Mouse (Mus musculus) neural tube, embryonic 11.5 days (tissue): Measurements from ENCODE around the gene Fut2. TPM values are rescaled to one million over a fixed set of nuclear protein-coding genes. Genes with fewer than 3 reads are reported as not detected.

ENCODE experiments used
- ATAC-seq: fragments of 200-750 bp; cut with Nextera tagmentation; 2 replicates; pipeline ENCODE4 v1.8.0; 2017; ENCODE audit warnings: moderate number of reproducible peaks, mild to moderate bottlenecking, moderate TSS enrichment, moderate library complexity; ENCODE audit not compliant: insufficient read depth, low FRiP score, low TSS enrichment
- DNase-seq: peaks from one replicate; pipeline ENCODE4 v3.0.0-alpha.2; 2015; ENCODE audit warnings: low spot score
- H3K27ac ChIP-seq: fragments of 300-500 bp; sonication (generic); 2 replicates; pipeline ENCODE4 v1.5.1; 2014; ENCODE audit warnings: low read depth, mild to moderate bottlenecking, low read length
- H3K27me3 ChIP-seq: fragments of 300-500 bp; sonication (generic); 2 replicates; pipeline ENCODE4 v1.6.1; 2014; ENCODE audit warnings: mild to moderate bottlenecking, low read length, mixed read lengths; ENCODE audit not compliant: control insufficient read depth, insufficient read depth
- H3K36me3 ChIP-seq: fragments of 300-500 bp; sonication (generic); 2 replicates; pipeline ENCODE4 v1.6.1; 2014; ENCODE audit warnings: mild to moderate bottlenecking, low read length, moderate library complexity, mixed read lengths; ENCODE audit not compliant: control insufficient read depth, insufficient read depth
- H3K4me1 ChIP-seq: fragments of 300-500 bp; sonication (generic); 2 replicates; pipeline ENCODE4 v1.6.1; 2014; ENCODE audit warnings: low read length, mixed read lengths; ENCODE audit not compliant: control insufficient read depth, insufficient read depth
- H3K4me2 ChIP-seq: fragments of 300-500 bp; sonication (generic); 2 replicates; pipeline ENCODE4 v1.6.1; 2014; ENCODE audit warnings: low read depth, mild to moderate bottlenecking, moderate library complexity
- H3K4me3 ChIP-seq: fragments of 300-500 bp; sonication (generic); 2 replicates; pipeline ENCODE4 v1.5.1; 2014; ENCODE audit warnings: low read depth, low read length
- H3K9ac ChIP-seq: fragments of 300-500 bp; sonication (generic); 2 replicates; pipeline ENCODE4 v1.6.1; 2014; ENCODE audit warnings: mild to moderate bottlenecking, low read length
- H3K9me3 ChIP-seq: fragments of 300-500 bp; sonication (generic); 2 replicates; pipeline ENCODE4 v1.6.1; 2016; ENCODE audit warnings: low read length; ENCODE audit not compliant: control insufficient read depth
- WGBS: fragments of 180-500 bp; shearing (Covaris S2); extraction: QIAGEN DNeasy Blood & Tissue Kit; methylation state at CpG from one replicate; pipeline ENCODE4 v1.1.7; 2014; 5-methylcytosine and 5-hydroxymethylcytosine counted together
- polyA plus RNA-seq: library from polyadenylated mRNA; unstranded; fragments of >200 nt; fragmentation: Nextera tagmentation; extraction: Ambion mirVana; gene quantifications from 2 replicates; pipeline ENCODE4 v1.2.1, GENCODE M21; 2014

Fut2 gene
- polyA plus RNA-seq, 1 experiment from 2014 or later = 0.08 TPM

- H3K4me3 ChIP-seq = peak overlapping the region; percentile 46
- peak overlapping the region; percentile 92 for H3K4me2 ChIP-seq
- H3K9me3 ChIP-seq = no peaks in the 10 kb centered on the region
- 0 out of 2 replicates have a peak overlapping the region, but pooled peaks have one; percentile 46 for H3K27ac ChIP-seq
- peak overlapping the region; percentile 81 for H3K9ac ChIP-seq
- WGBS = 2% methylated on average over 104 of the region's 105 CpGs
- ATAC-seq (peak; percentile 75), DNase-seq (peak; percentile 94)
- H3K36me3 ChIP-seq = no peaks in the 10 kb centered on the region
- no peaks in the 10 kb centered on the region; the same call in 1 of the 2 replicates for H3K4me1 ChIP-seq
- peaks cover 12% of the 10 kb centered on the region for H3K27me3 ChIP-seq
Measured at GRCm38 (mm10) chr7:45628364-45629294, 37.6 kb downstream of the Fut2 start.

DNA sequence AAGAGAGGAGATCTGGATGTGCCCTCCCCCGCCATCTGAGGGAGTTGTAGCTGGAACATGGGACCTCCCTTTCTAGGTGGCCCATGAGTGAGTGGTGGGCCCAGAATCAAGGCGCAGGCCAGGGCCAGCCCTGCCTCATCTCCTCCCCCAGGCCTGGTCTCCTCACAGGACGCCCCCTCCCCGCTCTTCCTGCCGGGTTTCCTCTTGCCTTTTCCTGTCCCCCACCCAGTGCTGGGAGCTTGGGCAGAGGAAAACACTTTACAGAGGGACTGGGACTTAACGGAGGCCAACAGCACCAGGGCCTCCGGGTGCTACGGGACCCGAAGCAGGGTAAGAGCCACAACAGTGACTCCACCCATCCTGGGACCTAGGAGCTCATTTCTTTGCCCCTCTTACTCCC is 38.9 kb downstream of the Fut2 start, which contains the start of gene Rasip1:
Gene Rasip1 (plus strand): TSS at position 228 of the 400 bp plus-strand sequence.
- H3K4me3 ChIP-seq = peak within 1 kb of the TSS; percentile 46
- 89% methylated on average over 9 of the region's 9 CpGs for whole genome bisulfite sequencing
- H3K9me3 ChIP-seq = no peaks in the 10 kb centered on the region
- H3K4me1 ChIP-seq = no peaks in the 10 kb centered on the region; the same call in 1 of the 2 replicates
- H3K27ac ChIP-seq = 0 out of 2 replicates have a peak within 1 kb of the TSS, but pooled peaks have one; percentile 46
- peaks cover 9% of the 10 kb centered on the region for H3K27me3 ChIP-seq
- H3K9ac ChIP-seq = peak within 1 kb of the TSS; percentile 81
- peak within 1 kb of the TSS; percentile 92 for H3K4me2 ChIP-seq
- ATAC-seq = no peak
- H3K36me3 ChIP-seq = no peaks in the 10 kb centered on the region
- no peak for DNase-seq

- no peaks in the 10 kb centered on the region; the same call in 1 of the 2 replicates for H3K4me1 ChIP-seq
- WGBS = 84% methylated on average over 7 of the region's 7 CpGs
- H3K27me3 ChIP-seq = peaks cover 9% of the 10 kb centered on the region
- no peaks in the 10 kb centered on the region for H3K36me3 ChIP-seq
- no peak overlapping the region for H3K4me2 ChIP-seq
- no peak for ATAC-seq
- H3K9me3 ChIP-seq = no peaks in the 10 kb centered on the region
- H3K27ac ChIP-seq = no peak overlapping the region
- DNase-seq = no peak
- H3K4me3 ChIP-seq = no peak overlapping the region
- no peak overlapping the region for H3K9ac ChIP-seq
Measured at GRCm38 (mm10) chr7:45626571-45627076, 39.6 kb downstream of the Fut2 start.

GRCm38 (mm10) chr7:45625481-45625880 is 40.7 kb downstream of the Fut2 start:
- Histone ChIP-seq H3K9me3 (no peaks in the 10 kb centered on the region), H3K36me3 (no peaks in the 10 kb centered on the region), H3K27ac (no peak overlapping the region), H3K27me3 (peaks cover 9% of the 10 kb centered on the region), H3K4me3 (no peak overlapping the region), H3K4me2 (no peak overlapping the region), H3K4me1 (no peaks in the 10 kb centered on the region; the same call in 1 of the 2 replicates), H3K9ac (no peak overlapping the region)
- ATAC-seq = no peak
- 93% methylated on average over 8 of the region's 8 CpGs for WGBS
- DNase-seq = no peak

- Histone ChIP-seq H3K4me3 (no peak overlapping the region), H3K4me1 (no peaks in the 10 kb centered on the region; the same call in 1 of the 2 replicates), H3K9ac (no peak overlapping the region), H3K27me3 (peaks cover 9% of the 10 kb centered on the region), H3K27ac (no peak overlapping the region), H3K36me3 (no peaks in the 10 kb centered on the region), H3K9me3 (no peaks in the 10 kb centered on the region), H3K4me2 (no peak overlapping the region)
- 69% methylated on average over 3 of the region's 3 CpGs for WGBS
- DNase-seq = no peak
- no peak for ATAC-seq
Measured at GRCm38 (mm10) chr7:45624718-45625117, 41.5 kb downstream of the Fut2 start.

DNA sequence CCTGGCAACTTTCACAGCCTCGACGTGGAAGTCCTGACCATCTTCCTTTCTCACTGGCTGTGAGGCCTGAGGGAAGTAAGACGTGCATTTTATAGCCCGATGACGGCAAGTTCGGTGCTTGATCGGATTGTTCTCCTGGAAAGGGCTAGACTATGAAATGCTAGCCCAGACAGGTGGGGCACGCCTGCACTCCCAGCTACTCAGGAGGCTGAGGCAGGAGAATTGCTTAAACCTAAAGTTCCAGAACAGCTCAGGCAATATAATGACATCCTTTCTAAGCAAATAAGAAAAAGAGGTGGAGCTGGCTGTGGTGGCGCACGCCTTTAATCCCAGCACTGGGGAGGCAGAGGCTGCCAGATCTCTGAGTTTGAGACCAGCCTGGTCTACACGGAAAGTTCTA is 42.7 kb downstream of the Fut2 start:
- Histone ChIP-seq H3K4me3 (no peak overlapping the region), H3K4me1 (no peaks in the 10 kb centered on the region; the same call in 1 of the 2 replicates), H3K9ac (no peak overlapping the region), H3K36me3 (no peaks in the 10 kb centered on the region), H3K4me2 (no peak overlapping the region), H3K9me3 (no peaks in the 10 kb centered on the region), H3K27ac (no peak overlapping the region), H3K27me3 (peaks cover 12% of the 10 kb centered on the region)
- DNase-seq (no peak), ATAC-seq (no peak)
- WGBS = 91% methylated on average over 11 of the region's 11 CpGs

GRCm38 (mm10) chr7:45621443-45621842 is 44.8 kb downstream of the Fut2 start, which contains the start of gene Izumo1:
Gene Izumo1 (plus strand): TSS chr7:45621811.
- no peak within 1 kb of the TSS for H3K27ac ChIP-seq
- ATAC-seq = no peak
- 31% methylated on average over 9 of the region's 9 CpGs for WGBS
- H3K4me3 ChIP-seq = no peak within 1 kb of the TSS
- H3K4me2 ChIP-seq = no peak within 1 kb of the TSS
- peaks cover 21% of the 10 kb centered on the region for H3K27me3 ChIP-seq
- H3K9me3 ChIP-seq = no peaks in the 10 kb centered on the region
- no peak within 1 kb of the TSS for H3K9ac ChIP-seq
- no peaks in the 10 kb centered on the region for H3K36me3 ChIP-seq
- peak; percentile 43 for DNase-seq
- H3K4me1 ChIP-seq = no peaks in the 10 kb centered on the region

DNA sequence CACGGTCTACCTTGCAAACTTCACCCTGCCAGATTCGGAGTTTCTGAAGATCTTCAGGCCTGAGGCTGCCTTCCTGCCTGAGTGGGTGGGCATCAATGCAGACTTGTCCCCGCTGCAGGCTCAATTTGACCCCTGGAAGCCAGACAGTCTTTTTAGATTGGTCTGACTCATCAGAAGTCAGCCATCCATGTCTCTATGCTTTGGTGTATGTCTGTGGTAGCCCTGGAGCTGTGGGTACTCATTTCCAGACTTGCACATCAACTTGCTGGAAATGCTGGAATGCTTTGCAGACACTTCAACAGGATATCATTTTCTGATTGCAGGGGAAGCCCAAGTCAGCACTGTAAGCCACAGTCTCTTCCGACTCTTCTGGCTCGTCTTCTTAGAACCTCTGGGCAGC is 46.6 kb downstream of the Fut2 start:
- Histone ChIP-seq H3K9me3 (no peaks in the 10 kb centered on the region), H3K9ac (no peak overlapping the region), H3K4me2 (no peak overlapping the region), H3K36me3 (no peaks in the 10 kb centered on the region), H3K27ac (no peak overlapping the region), H3K4me1 (no peaks in the 10 kb centered on the region), H3K4me3 (no peak overlapping the region), H3K27me3 (peaks cover 21% of the 10 kb centered on the region)
- no peak for ATAC-seq
- DNase-seq = no peak
- WGBS = 92% methylated on average over 5 of the region's 5 CpGs
